Mouse (Mus musculus) embryo, embryonic 11 days (tissue): ENCODE measurements around the gene Sox8.
A peak's percentile ranks its signal among the peaks of the same experiment; 100 is the strongest.

Experiments
- DNase-seq: peaks from one replicate; pipeline ENCODE4 v3.0.0-alpha.2; 2015

Sox8 gene

GRCm38 (mm10) chr17:25555666-25556629 is 14.5 kb downstream of the Sox8 start:
- peak; percentile 64 for DNase-seq

- peak; percentile 58 for DNase-seq
These were observed 15.3 kb downstream of the Sox8 start for GRCm38 (mm10) chr17:25555159-25555558.

DNA sequence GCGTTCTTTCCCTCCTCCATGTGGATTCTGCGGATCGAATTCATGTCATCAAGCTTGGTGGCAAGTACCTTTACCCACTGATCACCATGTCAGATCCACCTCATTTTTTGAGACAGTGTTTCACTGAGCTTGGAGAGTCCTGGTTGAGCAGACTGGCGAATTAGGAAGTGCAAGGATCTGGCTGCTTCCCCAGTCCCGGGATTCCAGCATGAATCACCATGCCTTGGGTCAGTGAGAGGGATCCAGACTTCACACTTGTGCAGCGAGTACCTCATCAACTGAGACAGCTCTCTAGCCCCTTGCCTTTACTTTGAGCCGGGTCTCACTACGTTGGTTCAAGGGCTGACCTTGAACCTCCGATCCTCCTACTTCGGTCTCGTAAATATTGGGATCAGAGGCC is 19.2 kb downstream of the Sox8 start:
- DNase-seq: no peak

GRCm38 (mm10) chr17:25550020-25550419 is 20.5 kb downstream of the Sox8 start:
- DNase-seq: no peak

DNA sequence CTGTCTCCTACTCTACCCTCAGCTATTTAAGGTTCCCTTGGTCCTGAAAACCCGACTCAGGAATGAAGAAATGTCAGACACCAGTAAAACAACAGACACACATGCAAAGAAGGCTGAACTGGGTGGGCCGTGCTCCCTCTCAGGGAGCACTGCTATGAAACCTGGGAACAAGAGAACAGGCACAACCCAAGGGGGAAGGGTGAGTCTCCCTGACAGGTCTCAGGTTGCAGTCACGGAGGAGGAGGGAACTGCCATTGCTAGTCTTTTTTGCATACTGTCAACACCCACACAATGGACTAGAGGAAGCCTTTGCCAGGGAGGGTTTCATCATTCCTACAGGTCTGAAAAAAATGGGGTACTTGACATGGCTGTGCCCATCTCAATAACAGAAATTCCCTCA is 23.5 kb downstream of the Sox8 start:
- DNase-seq: no peak

DNA sequence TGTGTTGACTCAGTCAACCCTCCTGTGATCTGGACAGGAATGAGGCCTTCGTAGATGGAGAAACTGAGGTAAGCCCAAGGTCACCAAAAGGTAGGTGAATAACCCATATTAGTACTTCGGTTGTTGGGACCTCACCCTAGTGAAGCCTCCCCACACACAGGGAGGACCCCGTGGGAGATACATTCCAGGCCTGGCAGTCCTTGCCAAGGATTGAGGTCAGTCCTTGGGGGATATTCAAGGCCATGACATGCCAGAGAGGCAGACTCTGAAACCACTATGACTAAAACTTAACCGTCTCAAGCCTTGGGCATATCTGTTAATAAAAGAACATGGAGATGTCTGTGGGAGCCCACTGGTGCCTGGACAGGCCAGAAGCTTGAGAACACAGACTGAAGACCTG is 28.7 kb downstream of the Sox8 start:
- no peak for DNase-seq

DNA sequence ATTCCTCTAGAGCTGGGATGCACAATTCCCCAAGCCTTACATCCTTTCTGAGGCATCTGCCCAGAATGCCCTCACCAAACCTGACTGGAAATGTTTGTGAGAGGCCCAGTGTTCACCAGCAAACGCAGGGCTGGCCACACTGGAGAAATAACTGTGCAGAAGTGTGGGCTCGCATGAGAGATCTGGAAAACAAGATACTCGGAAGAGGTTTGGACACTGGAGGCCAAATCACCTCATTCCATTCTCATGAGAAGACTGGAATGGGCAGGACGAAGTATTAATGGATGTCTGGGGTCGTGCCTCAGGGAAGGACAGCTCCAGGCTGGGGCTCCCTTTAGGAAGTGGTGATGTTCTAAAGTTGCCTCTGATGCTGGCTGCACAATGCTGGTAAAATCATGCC is 29.8 kb downstream of the Sox8 start:
- no peak for DNase-seq

GRCm38 (mm10) chr17:25538945-25539875 is 31.3 kb downstream of the Sox8 start:
- peak; percentile 47 for DNase-seq

DNA sequence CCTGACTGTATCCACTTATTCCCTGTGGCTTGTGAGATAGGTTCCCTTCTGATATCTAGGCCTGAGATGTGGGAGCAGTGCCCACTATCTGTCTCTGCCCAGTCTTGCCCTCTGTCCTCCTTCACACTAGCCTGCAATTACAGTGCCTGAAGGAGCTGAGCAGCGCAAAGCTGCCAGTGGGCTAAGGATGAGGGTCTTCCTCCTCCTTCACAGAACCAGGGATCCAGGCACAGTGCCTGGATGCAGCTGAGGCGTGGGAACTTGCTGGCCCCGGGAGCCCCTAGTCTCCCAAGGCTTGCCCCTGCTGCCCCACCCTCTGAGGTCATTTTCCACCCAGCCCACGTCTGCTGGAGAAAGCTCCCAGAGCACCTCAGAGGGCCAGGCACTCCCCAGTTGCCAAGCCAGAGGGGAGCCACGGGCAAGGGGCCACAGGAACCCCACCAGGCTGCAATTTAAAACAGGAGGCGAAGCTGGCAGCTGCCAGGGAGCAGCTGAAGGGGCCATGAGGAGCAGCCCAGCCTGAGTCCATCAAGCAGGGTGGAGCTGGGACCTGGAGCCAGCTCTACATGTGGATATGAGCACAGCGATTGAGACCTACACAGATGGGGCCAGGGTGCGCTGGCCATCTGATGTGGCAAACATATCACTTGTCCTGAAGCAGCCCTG is 40.0 kb downstream of the Sox8 start:
- no peak for DNase-seq

DNA sequence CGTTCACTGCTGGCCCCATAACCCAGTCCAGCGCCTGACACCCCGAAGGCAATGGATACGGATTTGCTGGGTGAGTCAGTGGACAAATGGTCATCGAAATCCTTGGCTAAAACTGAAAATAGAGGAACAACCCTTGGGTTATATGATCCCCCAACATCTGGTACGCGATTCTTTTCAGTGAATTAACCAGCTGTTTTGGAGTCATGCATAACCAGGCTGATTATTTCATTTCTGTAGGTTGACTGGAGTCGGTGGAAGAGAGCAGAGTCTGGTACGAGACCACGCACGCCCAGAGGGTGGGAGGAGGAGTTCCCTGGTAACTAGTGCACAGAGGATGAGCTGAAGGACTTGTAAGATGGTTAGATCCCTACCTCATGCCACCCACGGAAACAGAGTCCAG is 48.4 kb downstream of the Sox8 start:
- DNase-seq: no peak

GRCm38 (mm10) chr17:25520492-25520891 is 50.0 kb downstream of the Sox8 start:
- no peak for DNase-seq

DNA sequence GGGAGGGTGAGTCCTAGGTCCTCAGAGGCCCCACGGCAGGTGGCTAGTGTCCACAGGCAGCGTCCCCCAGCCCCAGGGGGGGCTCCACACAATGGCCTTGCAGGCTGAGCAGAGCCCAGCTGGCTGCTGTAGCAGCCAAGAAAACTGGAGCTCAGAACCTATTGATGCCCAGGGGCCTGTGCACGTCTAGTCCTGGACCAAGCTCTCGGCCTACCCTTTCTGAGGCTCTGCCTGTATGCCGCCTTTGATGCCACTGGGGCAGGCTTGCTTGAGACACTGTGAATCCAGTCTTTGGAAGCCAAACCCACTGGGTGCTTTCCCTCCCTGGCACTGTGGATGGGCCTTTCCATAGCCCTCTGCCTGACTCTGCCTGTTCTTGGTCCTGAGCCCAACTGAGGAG is 51.0 kb downstream of the Sox8 start:
- DNase-seq: no peak

GRCm38 (mm10) chr17:25518144-25518543 is 52.3 kb downstream of the Sox8 start:
- no peak for DNase-seq

GRCm38 (mm10) chr17:25516315-25516714 is 54.2 kb downstream of the Sox8 start:
- DNase-seq: peak; percentile 22
